Comparison of ENCODE assay signal across 9 mouse cellular contexts in genomic region chr11:97697199-97697890, GRCm38 (mm10). TPM values are rescaled to one million over a fixed set of nuclear protein-coding genes. Genes with fewer than 3 reads are reported as not detected.
DNase-seq lines count a peak whose midpoint lies in the region; ATAC-seq and TF ChIP-seq lines count a peak whose summit lies in the region.
"Had no signal": no experiment of that assay in that cellular context is flagged by ENCODE, and none has a peak within 500 bp of the region (broad histone marks: within the 10 kb centered on the region; RNA-seq: fewer than 3 reads in every experiment).

No protein-coding gene starts in this region.

- TF ChIP-seq EP300 in lung, postnatal 0 days (IDR thresholded peaks at IDR 0.05), result no peak
- no peak for TF ChIP-seq EP300 in heart, postnatal 0 days (IDR thresholded peaks at IDR 0.05; ENCODE audit: low read depth)
- TF ChIP-seq EP300 in stomach, postnatal 0 days (optimal IDR thresholded peaks at IDR 0.05), result no peak

- H3K4me2 ChIP-seq in lung, postnatal 0 days (replicated peaks; ENCODE audit: low read depth, low read length), result peak overlapping the region; percentile 91
- peak overlapping the region; percentile 97 for H3K4me2 ChIP-seq in heart, postnatal 0 days (ENCODE audit: low read depth, low read length)
- H3K4me2 ChIP-seq in liver, embryonic 15.5 days, result peak overlapping the region; percentile 92; the same call in 1 of the 2 replicates
- peak overlapping the region; percentile 93 for H3K4me2 ChIP-seq in stomach, postnatal 0 days (replicated peaks; ENCODE audit: low read depth)

- ATAC-seq in lung, postnatal 0 days, result no peak
- no peak for ATAC-seq in heart, postnatal 0 days (ENCODE audit: insufficient read depth, low read depth)
- ATAC-seq in liver, embryonic 15.5 days (ENCODE audit: insufficient read depth), result no peak
- no peak for ATAC-seq in stomach, postnatal 0 days (ENCODE audit: low FRiP score, low TSS enrichment)
- no peak for ATAC-seq in megakaryocyte-erythroid progenitor cell, adult 5-6 weeks (replicated peaks; ENCODE audit: low FRiP score, low TSS enrichment, poor library complexity, severe bottlenecking)

- H3K4me1 ChIP-seq in lung, postnatal 0 days (ENCODE audit: insufficient read depth, low read depth, low read length), result peaks cover 30% of the 10 kb centered on the region
- peaks cover 37% of the 10 kb centered on the region for H3K4me1 ChIP-seq in heart, postnatal 0 days (ENCODE audit: control insufficient read depth, insufficient read depth)
- H3K4me1 ChIP-seq in liver, embryonic 15.5 days (replicated peaks), result peaks cover 66% of the 10 kb centered on the region
- peaks cover 8% of the 10 kb centered on the region; the same call in 1 of the 2 replicates for H3K4me1 ChIP-seq in stomach, postnatal 0 days (replicated peaks; ENCODE audit: control insufficient read depth, insufficient read depth)

- 31% methylated on average over 11 of the region's 11 CpGs for WGBS in lung, postnatal 0 days
- 43% methylated on average over 11 of the region's 11 CpGs for WGBS in heart, postnatal 0 days
- 55% methylated on average over 11 of the region's 11 CpGs for WGBS in liver, embryonic 15.5 days (ENCODE audit: insufficient replicate concordance)
- WGBS in stomach, postnatal 0 days, result 46% methylated on average over 11 of the region's 11 CpGs

- H3K4me3 ChIP-seq in lung, postnatal 0 days (ENCODE audit: low read depth, low read length), result peak overlapping the region; percentile 86
- H3K4me3 ChIP-seq in heart, postnatal 0 days (ENCODE audit: low read depth, low read length), result peak overlapping the region; percentile 70
- H3K4me3 ChIP-seq in liver, embryonic 15.5 days (replicated peaks), result no peak overlapping the region
- peak overlapping the region; percentile 91 for H3K4me3 ChIP-seq in stomach, postnatal 0 days (ENCODE audit: low read depth, low read length)

- no peak for DNase-seq in lung, postnatal 0 days (ENCODE audit: low spot score)
- DNase-seq in lung, postnatal 10 days, result no peak
- no peak for DNase-seq in heart, postnatal 0 days (ENCODE audit: low spot score)
- DNase-seq in stomach, postnatal 0 days (ENCODE audit: low spot score), result peak; percentile 13
- no peak for DNase-seq in spleen, postnatal 10 days (ENCODE audit: low spot score in 2 of 2)
- no peak for DNase-seq in ovary, postnatal 10 days (ENCODE audit: low spot score)

- H3K27ac ChIP-seq in lung, postnatal 0 days (ENCODE audit: low read length), result no peak overlapping the region
- 0 out of 2 replicates have a peak overlapping the region, but pooled peaks have one; percentile 93 for H3K27ac ChIP-seq in heart, postnatal 0 days (ENCODE audit: low read depth)
- H3K27ac ChIP-seq in liver, embryonic 15.5 days (replicated peaks), result no peak overlapping the region
- H3K27ac ChIP-seq in stomach, postnatal 0 days (replicated peaks), result no peak overlapping the region

- TF ChIP-seq CTCF in lung, postnatal 0 days (IDR thresholded peaks at IDR 0.05), result no peak
- TF ChIP-seq CTCF in heart, postnatal 0 days (IDR thresholded peaks at IDR 0.05; ENCODE audit: low read depth), result no peak
- no peak for TF ChIP-seq CTCF in stomach, postnatal 0 days (IDR thresholded peaks at IDR 0.05; ENCODE audit: low read depth)

- H3K27me3 ChIP-seq in lung, postnatal 0 days (replicated peaks; ENCODE audit: insufficient read depth, low read length), result no peaks in the 10 kb centered on the region
- no peaks in the 10 kb centered on the region for H3K27me3 ChIP-seq in heart, postnatal 0 days (ENCODE audit: control insufficient read depth, insufficient read depth, low read length)
- peaks cover 60% of the 10 kb centered on the region for H3K27me3 ChIP-seq in liver, embryonic 15.5 days
- H3K27me3 ChIP-seq in stomach, postnatal 0 days (ENCODE audit: control insufficient read depth, insufficient read depth, low read length), result no peaks in the 10 kb centered on the region

- H3K9me3 ChIP-seq in lung, postnatal 0 days (ENCODE audit: low read length), result no peaks in the 10 kb centered on the region
- H3K9me3 ChIP-seq in heart, postnatal 0 days (replicated peaks; ENCODE audit: control insufficient read depth, low read length), result no peaks in the 10 kb centered on the region
- H3K9me3 ChIP-seq in liver, embryonic 15.5 days (replicated peaks), result no peaks in the 10 kb centered on the region
- H3K9me3 ChIP-seq in stomach, postnatal 0 days (ENCODE audit: control insufficient read depth, low read length), result no peaks in the 10 kb centered on the region

- H3K9ac ChIP-seq in lung, postnatal 0 days (replicated peaks; ENCODE audit: low read depth), result no peak overlapping the region
- 0 out of 2 replicates have a peak overlapping the region, but pooled peaks have one; percentile 84 for H3K9ac ChIP-seq in heart, postnatal 0 days (replicated peaks; ENCODE audit: low read depth, low read length)
- H3K9ac ChIP-seq in liver, embryonic 15.5 days, result no peak overlapping the region
- peak overlapping the region; percentile 91; the same call in 1 of the 2 replicates for H3K9ac ChIP-seq in stomach, postnatal 0 days (ENCODE audit: low read length)

- no peaks in the 10 kb centered on the region for H3K36me3 ChIP-seq in lung, postnatal 0 days (ENCODE audit: insufficient read depth, low read length)
- H3K36me3 ChIP-seq in heart, postnatal 0 days (replicated peaks; ENCODE audit: control insufficient read depth, insufficient read depth, low read length), result peaks cover 7% of the 10 kb centered on the region
- no peaks in the 10 kb centered on the region for H3K36me3 ChIP-seq in liver, embryonic 15.5 days (replicated peaks)
- H3K36me3 ChIP-seq in stomach, postnatal 0 days (ENCODE audit: control insufficient read depth, insufficient read depth, low read length), result peaks cover 6% of the 10 kb centered on the region

RNA-seq across cellular contexts. Expression of gene Pcgf2, which starts 3.0 kb away (rescaled TPM):
- 10.5 TPM in 2 replicates for polyA plus RNA-seq in lung, postnatal 0 days (2015; fragmentation: Nextera tagmentation; extraction: Ambion mirVana)
- 1.1 and 3.6 TPM in 2 replicates for total RNA-seq in heart, postnatal 0 days (2014; rRNA removed; ENCODE audit: low replicate concordance)
- polyA plus RNA-seq in heart, postnatal 0 days (2015; fragmentation: Nextera tagmentation; extraction: Ambion mirVana), result 6.0 and 7.1 TPM in 2 replicates
- polyA plus RNA-seq in liver, embryonic 15.5 days (2015; fragmentation: Nextera tagmentation; extraction: Ambion mirVana), result 1.4 and 2.7 TPM in 2 replicates
- polyA plus RNA-seq in stomach, postnatal 0 days (2015; fragmentation: Nextera tagmentation; extraction: Ambion mirVana), result 5.9 and 6.6 TPM in 2 replicates
- 6.8 and 19.0 TPM in 2 replicates for total RNA-seq in megakaryocyte-erythroid progenitor cell, adult 5-6 weeks (2014; fragmentation: Nextera tagmentation)
- total RNA-seq in megakaryocyte-erythroid progenitor cell, adult 5-6 weeks (2017), result 0.23 and 0.28 TPM in 2 replicates

RNA-seq across cellular contexts. Expression of gene Psmb3, which starts 5.9 kb away (rescaled TPM):
- polyA plus RNA-seq in lung, postnatal 0 days (2015; fragmentation: Nextera tagmentation; extraction: Ambion mirVana), result 350 and 419 TPM in 2 replicates
- total RNA-seq in heart, postnatal 0 days (2014; rRNA removed; ENCODE audit: low replicate concordance), result 486 and 592 TPM in 2 replicates
- polyA plus RNA-seq in heart, postnatal 0 days (2015; fragmentation: Nextera tagmentation; extraction: Ambion mirVana), result 495 and 503 TPM in 2 replicates
- polyA plus RNA-seq in liver, embryonic 15.5 days (2015; fragmentation: Nextera tagmentation; extraction: Ambion mirVana), result 236 and 247 TPM in 2 replicates
- 405 and 438 TPM in 2 replicates for polyA plus RNA-seq in stomach, postnatal 0 days (2015; fragmentation: Nextera tagmentation; extraction: Ambion mirVana)
- total RNA-seq in megakaryocyte-erythroid progenitor cell, adult 5-6 weeks (2014; fragmentation: Nextera tagmentation), result 226 and 360 TPM in 2 replicates
- 171 and 175 TPM in 2 replicates for total RNA-seq in megakaryocyte-erythroid progenitor cell, adult 5-6 weeks (2017)

RNA-seq across cellular contexts. Expression of gene Cisd3, which starts 11.7 kb away (rescaled TPM):
- 59.1 and 63.8 TPM in 2 replicates for polyA plus RNA-seq in lung, postnatal 0 days (2015; fragmentation: Nextera tagmentation; extraction: Ambion mirVana)
- total RNA-seq in heart, postnatal 0 days (2014; rRNA removed; ENCODE audit: low replicate concordance), result 46.1 and 50.8 TPM in 2 replicates
- 125 and 135 TPM in 2 replicates for polyA plus RNA-seq in heart, postnatal 0 days (2015; fragmentation: Nextera tagmentation; extraction: Ambion mirVana)
- 11.4 and 12.3 TPM in 2 replicates for polyA plus RNA-seq in liver, embryonic 15.5 days (2015; fragmentation: Nextera tagmentation; extraction: Ambion mirVana)
- polyA plus RNA-seq in stomach, postnatal 0 days (2015; fragmentation: Nextera tagmentation; extraction: Ambion mirVana), result 44.2 TPM in 2 replicates
- total RNA-seq in megakaryocyte-erythroid progenitor cell, adult 5-6 weeks (2014; fragmentation: Nextera tagmentation), result 10.1 TPM in 1 of 2 replicates, not detected in the other
- total RNA-seq in megakaryocyte-erythroid progenitor cell, adult 5-6 weeks (2017), result 15.9 TPM in 1 of 2 replicates, not detected in the other
- polyA plus RNA-seq: erythroblast, embryonic 14.5 days had no signal

RNA-seq across cellular contexts. Expression of gene Mllt6, which starts 34.1 kb away (rescaled TPM):
- 3.0 and 3.5 TPM in 2 replicates for polyA plus RNA-seq in lung, postnatal 0 days (2015; fragmentation: Nextera tagmentation; extraction: Ambion mirVana)
- total RNA-seq in heart, postnatal 0 days (2014; rRNA removed; ENCODE audit: low replicate concordance), result 45.2 and 46.1 TPM in 2 replicates
- polyA plus RNA-seq in heart, postnatal 0 days (2015; fragmentation: Nextera tagmentation; extraction: Ambion mirVana), result 1.6 and 1.7 TPM in 2 replicates
- 0.16 and 0.20 TPM in 2 replicates for polyA plus RNA-seq in liver, embryonic 15.5 days (2015; fragmentation: Nextera tagmentation; extraction: Ambion mirVana)
- 1.1 TPM in 2 replicates for polyA plus RNA-seq in stomach, postnatal 0 days (2015; fragmentation: Nextera tagmentation; extraction: Ambion mirVana)
- 5.4 and 6.1 TPM in 2 replicates for total RNA-seq in megakaryocyte-erythroid progenitor cell, adult 5-6 weeks (2014; fragmentation: Nextera tagmentation)
- total RNA-seq in megakaryocyte-erythroid progenitor cell, adult 5-6 weeks (2017), result 4.8 and 5.4 TPM in 2 replicates

RNA-seq across cellular contexts. Expression of gene Pip4k2b, which starts 47.2 kb away (rescaled TPM):
- 0.86 and 1.3 TPM in 2 replicates for polyA plus RNA-seq in lung, postnatal 0 days (2015; fragmentation: Nextera tagmentation; extraction: Ambion mirVana)
- 12.6 and 12.7 TPM in 2 replicates for total RNA-seq in heart, postnatal 0 days (2014; rRNA removed; ENCODE audit: low replicate concordance)
- polyA plus RNA-seq in heart, postnatal 0 days (2015; fragmentation: Nextera tagmentation; extraction: Ambion mirVana), result 0.79 and 0.95 TPM in 2 replicates
- 0.48 and 0.54 TPM in 2 replicates for polyA plus RNA-seq in liver, embryonic 15.5 days (2015; fragmentation: Nextera tagmentation; extraction: Ambion mirVana)
- polyA plus RNA-seq in stomach, postnatal 0 days (2015; fragmentation: Nextera tagmentation; extraction: Ambion mirVana), result 0.73 and 0.75 TPM in 2 replicates
- total RNA-seq in megakaryocyte-erythroid progenitor cell, adult 5-6 weeks (2014; fragmentation: Nextera tagmentation), result 26.4 and 28.6 TPM in 2 replicates
- total RNA-seq in megakaryocyte-erythroid progenitor cell, adult 5-6 weeks (2017), result 24.3 and 26.6 TPM in 2 replicates

Comparison
In these comparisons a context has a peak if more than half of its experiments do, and no peak if none do; other contexts are left out.
1. H3K9ac ChIP-seq: peak in heart, postnatal 0 days (single experiment) and stomach, postnatal 0 days (single experiment); none in lung, postnatal 0 days (single experiment) and liver, embryonic 15.5 days (single experiment).
2. Peak in every context shown above with its lines, with median percentiles within 50 percentile points of each other: H3K4me2 ChIP-seq.